Mouse (Mus musculus) lung, postnatal 0 days (tissue): ENCODE measurements around the gene Hist1h3d.

Experiments
- CTCF ChIP-seq: IDR thresholded peaks from 2 replicates; pipeline ENCODE4 v1.5.1; 2016; ENCODE audit warnings: antibody characterized with exemption, mild to moderate bottlenecking
- EP300 ChIP-seq: IDR thresholded peaks from 2 replicates; pipeline ENCODE4 v1.6.1; 2016; ENCODE audit warnings: antibody characterized with exemption, mild to moderate bottlenecking, control low read depth

DNA sequence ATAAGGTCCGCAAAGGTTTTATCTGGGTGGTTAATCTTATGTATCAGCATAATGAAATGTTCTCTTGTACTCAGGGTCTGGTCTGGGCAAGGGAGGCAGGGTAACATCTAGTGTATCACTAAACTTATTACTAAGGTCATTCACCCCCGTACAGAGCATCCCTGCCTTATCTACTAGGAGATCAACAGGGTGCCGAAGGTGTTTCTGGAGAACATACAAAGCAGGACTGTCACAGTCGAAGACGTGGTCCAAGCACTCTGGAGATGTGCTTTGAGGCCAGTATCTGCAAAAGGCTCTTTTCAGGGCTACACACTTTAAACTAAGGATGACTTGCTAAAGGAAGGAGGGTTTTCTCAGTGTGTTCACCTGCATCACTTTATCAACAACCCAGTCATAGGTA lies 28.9 kb upstream of the Hist1h3d start:
- no peak for TF ChIP-seq EP300
- TF ChIP-seq CTCF = no peak
